Mouse (Mus musculus): ENCODE measurements around the gene Pde10a. TPM values are rescaled to one million over a fixed set of nuclear protein-coding genes. Genes with fewer than 3 reads are reported as not detected.

Pde10a gene
- polyA plus RNA-seq, 1 experiment, result 0.99 TPM

GRCm38 (mm10) chr17:8885830-8886229 lies 360.7 kb downstream of the Pde10a start:
- Histone ChIP-seq H3K4me3 (ENCODE audit: insufficient read depth, low read depth, low read length) (no peak overlapping the region), H3K4me1 (ENCODE audit: control insufficient read depth, insufficient read depth, insufficient read length, low read length) (peaks cover 5% of the 10 kb centered on the region; the same call in 1 of the 2 replicates), H3K27ac (replicated peaks; ENCODE audit: low read depth, low read length) (no peak overlapping the region)

- no peak overlapping the region for H3K4me3 ChIP-seq (ENCODE audit: insufficient read depth, low read depth, low read length)
- H3K27ac ChIP-seq (replicated peaks; ENCODE audit: low read depth, low read length), result no peak overlapping the region
- peaks cover 5% of the 10 kb centered on the region; the same call in 1 of the 2 replicates for H3K4me1 ChIP-seq (ENCODE audit: control insufficient read depth, insufficient read depth, insufficient read length, low read length)
Measured at GRCm38 (mm10) chr17:8888105-8888504, 362.9 kb downstream of the Pde10a start.

- H3K4me3 ChIP-seq (ENCODE audit: insufficient read depth, low read depth, low read length), result no peak overlapping the region
- H3K4me1 ChIP-seq (ENCODE audit: control insufficient read depth, insufficient read depth, insufficient read length, low read length), result peaks cover 5% of the 10 kb centered on the region; the same call in 1 of the 2 replicates
- H3K27ac ChIP-seq (replicated peaks; ENCODE audit: low read depth, low read length), result no peak overlapping the region
Measured at GRCm38 (mm10) chr17:8888639-8889038, 363.5 kb downstream of the Pde10a start.

- no peak overlapping the region for H3K4me3 ChIP-seq (ENCODE audit: insufficient read depth, low read depth, low read length)
- H3K27ac ChIP-seq (replicated peaks; ENCODE audit: low read depth, low read length), result no peak overlapping the region
- H3K4me1 ChIP-seq (ENCODE audit: control insufficient read depth, insufficient read depth, insufficient read length, low read length), result 0 out of 2 replicates have a peak, but pooled peaks cover 3% of the 10 kb centered on the region
Measured at GRCm38 (mm10) chr17:8892193-8892985, 367.2 kb downstream of the Pde10a start.

- no peak overlapping the region for H3K27ac ChIP-seq (replicated peaks; ENCODE audit: low read depth, low read length)
- H3K4me3 ChIP-seq (ENCODE audit: insufficient read depth, low read depth, low read length), result no peak overlapping the region
Measured at GRCm38 (mm10) chr17:8895991-8896390, 370.8 kb downstream of the Pde10a start.

GRCm38 (mm10) chr17:8897749-8898148 lies 372.6 kb downstream of the Pde10a start:
- Histone ChIP-seq H3K4me1 (ENCODE audit: control insufficient read depth, insufficient read depth, insufficient read length, low read length) (no peaks in the 10 kb centered on the region), H3K4me3 (ENCODE audit: insufficient read depth, low read depth, low read length) (no peak overlapping the region), H3K27ac (replicated peaks; ENCODE audit: low read depth, low read length) (no peak overlapping the region)

More at GRCm38 (mm10) chr17:8895991-8896390, 370.8 kb downstream of the Pde10a start:
- no peaks in the 10 kb centered on the region for H3K4me1 ChIP-seq (ENCODE audit: control insufficient read depth, insufficient read depth, insufficient read length, low read length)

GRCm38 (mm10) chr17:8898221-8898620 lies 373.0 kb downstream of the Pde10a start:
- Histone ChIP-seq H3K4me1 (ENCODE audit: control insufficient read depth, insufficient read depth, insufficient read length, low read length) (no peaks in the 10 kb centered on the region), H3K4me3 (ENCODE audit: insufficient read depth, low read depth, low read length) (no peak overlapping the region), H3K27ac (replicated peaks; ENCODE audit: low read depth, low read length) (no peak overlapping the region)

- Histone ChIP-seq H3K4me3 (ENCODE audit: insufficient read depth, low read depth, low read length) (no peak overlapping the region), H3K27ac (replicated peaks; ENCODE audit: low read depth, low read length) (no peak overlapping the region), H3K4me1 (ENCODE audit: control insufficient read depth, insufficient read depth, insufficient read length, low read length) (no peaks in the 10 kb centered on the region)
Measured at GRCm38 (mm10) chr17:8899212-8899611, 374.0 kb downstream of the Pde10a start.

- no peak overlapping the region for H3K27ac ChIP-seq (replicated peaks; ENCODE audit: low read depth, low read length)
- H3K4me1 ChIP-seq (ENCODE audit: control insufficient read depth, insufficient read depth, insufficient read length, low read length), result peaks cover 3% of the 10 kb centered on the region; the same call in 1 of the 2 replicates
- no peak overlapping the region for H3K4me3 ChIP-seq (ENCODE audit: insufficient read depth, low read depth, low read length)
Measured at GRCm38 (mm10) chr17:8903555-8904283, 378.5 kb downstream of the Pde10a start.

GRCm38 (mm10) chr17:8910571-8910970 lies 385.4 kb downstream of the Pde10a start:
- H3K27ac ChIP-seq (replicated peaks; ENCODE audit: low read depth, low read length), result no peak overlapping the region
- no peak overlapping the region for H3K4me3 ChIP-seq (ENCODE audit: insufficient read depth, low read depth, low read length)
- H3K4me1 ChIP-seq (ENCODE audit: control insufficient read depth, insufficient read depth, insufficient read length, low read length), result peaks cover 3% of the 10 kb centered on the region; the same call in 1 of the 2 replicates

- Histone ChIP-seq H3K4me1 (ENCODE audit: control insufficient read depth, insufficient read depth, insufficient read length, low read length) (no peaks in the 10 kb centered on the region), H3K4me3 (ENCODE audit: insufficient read depth, low read depth, low read length) (no peak overlapping the region), H3K27ac (replicated peaks; ENCODE audit: low read depth, low read length) (no peak overlapping the region)
Measured at GRCm38 (mm10) chr17:8912933-8913332, 387.8 kb downstream of the Pde10a start.

GRCm38 (mm10) chr17:8915693-8916092 lies 390.5 kb downstream of the Pde10a start:
- Histone ChIP-seq H3K27ac (replicated peaks; ENCODE audit: low read depth, low read length) (no peak overlapping the region), H3K4me3 (ENCODE audit: insufficient read depth, low read depth, low read length) (no peak overlapping the region), H3K4me1 (ENCODE audit: control insufficient read depth, insufficient read depth, insufficient read length, low read length) (no peaks in the 10 kb centered on the region)

- H3K4me3 ChIP-seq (ENCODE audit: insufficient read depth, low read depth, low read length), result no peak overlapping the region
- no peak overlapping the region for H3K27ac ChIP-seq (replicated peaks; ENCODE audit: low read depth, low read length)
- no peaks in the 10 kb centered on the region for H3K4me1 ChIP-seq (ENCODE audit: control insufficient read depth, insufficient read depth, insufficient read length, low read length)
Measured at GRCm38 (mm10) chr17:8923074-8923473, 397.9 kb downstream of the Pde10a start.

GRCm38 (mm10) chr17:8923727-8924126 lies 398.6 kb downstream of the Pde10a start:
- no peak overlapping the region for H3K4me3 ChIP-seq (ENCODE audit: insufficient read depth, low read depth, low read length)
- no peak overlapping the region for H3K27ac ChIP-seq (replicated peaks; ENCODE audit: low read depth, low read length)

GRCm38 (mm10) chr17:8925819-8926383 lies 400.7 kb downstream of the Pde10a start:
- Histone ChIP-seq H3K27ac (replicated peaks; ENCODE audit: low read depth, low read length) (no peak overlapping the region), H3K4me1 (ENCODE audit: control insufficient read depth, insufficient read depth, insufficient read length, low read length) (no peaks in the 10 kb centered on the region), H3K4me3 (ENCODE audit: insufficient read depth, low read depth, low read length) (no peak overlapping the region)

More at GRCm38 (mm10) chr17:8923727-8924126, 398.6 kb downstream of the Pde10a start:
- no peaks in the 10 kb centered on the region for H3K4me1 ChIP-seq (ENCODE audit: control insufficient read depth, insufficient read depth, insufficient read length, low read length)

Measured in brown adipose tissue, adult 24 weeks (tissue).